Mouse (Mus musculus) heart, postnatal 10 days (tissue): ENCODE results near the gene Myh9. TPM values are rescaled to one million over a fixed set of nuclear protein-coding genes. Genes with fewer than 3 reads are reported as not detected.

Experiments used
- DNase-seq, 2 experiments: peaks; one replicate each; pipeline ENCODE4 v3.0.0; 2021
- intact Hi-C: fragments of 180-260 bp; cut with DNase I; formaldehyde crosslinking; loops from one replicate; pipeline ENCODE4 v1.15.1; 2025
- total RNA-seq, 2 experiments: library from RNA; stranded (reverse); gene quantifications; 2 replicates each; pipeline ENCODE4 v1.2.3; 2021

Gene Myh9
- 100 to 1,000 TPM; 206 to 221 TPM for total RNA-seq

DNA sequence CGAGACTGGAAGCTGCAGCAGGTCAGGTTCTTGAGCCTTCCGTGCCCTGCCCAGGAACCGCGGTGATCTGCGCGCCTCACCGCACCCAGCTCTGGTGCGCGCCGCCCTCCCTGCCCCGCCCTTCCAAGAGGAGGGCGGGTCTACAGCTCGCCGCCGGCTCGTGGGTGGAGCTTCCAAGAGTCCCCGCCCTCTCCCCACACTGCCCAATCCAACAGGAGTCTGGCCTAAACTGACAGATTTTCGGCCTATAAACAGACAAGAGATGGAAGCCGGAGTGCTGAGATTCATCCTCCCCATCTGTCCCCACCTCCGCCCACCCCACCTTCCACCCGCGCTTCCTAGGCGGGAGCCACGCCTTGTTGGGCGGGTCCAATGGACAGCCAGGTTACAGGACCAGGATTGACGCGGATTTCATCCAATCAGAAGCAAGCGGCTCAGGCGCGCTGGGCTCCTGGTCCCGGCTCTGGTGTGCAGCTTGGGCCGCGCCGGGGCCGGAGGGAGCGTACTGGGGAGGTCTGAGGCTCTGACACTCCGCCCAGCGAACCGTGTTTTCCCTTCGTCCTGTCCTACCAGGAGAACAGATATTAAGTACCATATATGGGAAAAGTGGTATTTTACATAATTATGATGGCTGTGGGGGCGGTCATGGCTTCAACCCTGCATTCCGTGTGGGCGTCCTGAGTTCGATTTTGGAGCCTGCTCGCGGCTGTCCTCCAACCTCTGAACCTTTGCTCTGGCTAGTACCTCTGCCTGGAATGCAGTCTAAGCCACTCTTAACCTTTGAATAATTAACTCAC is at the start of gene Myh9:
TSS of gene Myh9 (minus strand) at position 129 of the 797 bp plus-strand sequence.
- peak; percentile 99 to 100 for DNase-seq
- intact Hi-C loops = loop anchor here (5.0 kb wide), 1 partner anchor 70 kb away; no protein-coding TSS in a partner anchor

DNA sequence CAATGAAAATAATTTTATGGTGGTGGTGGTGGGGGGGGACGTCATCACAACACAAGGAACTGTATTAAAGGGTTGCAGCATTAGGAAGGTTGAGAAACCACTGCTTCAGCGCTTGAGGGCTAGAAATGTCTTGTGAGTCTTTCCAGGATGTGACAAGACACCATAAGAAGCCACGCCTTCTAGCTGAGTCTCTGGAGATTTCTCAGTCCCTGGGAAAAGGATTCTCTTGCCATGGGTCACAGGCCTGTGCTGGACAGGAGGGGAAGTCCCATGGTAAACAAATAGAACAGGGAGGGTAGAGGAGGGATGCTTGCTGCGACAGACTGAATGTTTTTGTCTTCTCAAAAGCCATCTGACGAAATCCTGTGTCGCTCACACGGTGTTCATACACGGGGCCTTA is 49.8 kb upstream of the Myh9 start:
- intact Hi-C loops = no loop called here
- DNase-seq = peak; percentile 52 to 53

DNA sequence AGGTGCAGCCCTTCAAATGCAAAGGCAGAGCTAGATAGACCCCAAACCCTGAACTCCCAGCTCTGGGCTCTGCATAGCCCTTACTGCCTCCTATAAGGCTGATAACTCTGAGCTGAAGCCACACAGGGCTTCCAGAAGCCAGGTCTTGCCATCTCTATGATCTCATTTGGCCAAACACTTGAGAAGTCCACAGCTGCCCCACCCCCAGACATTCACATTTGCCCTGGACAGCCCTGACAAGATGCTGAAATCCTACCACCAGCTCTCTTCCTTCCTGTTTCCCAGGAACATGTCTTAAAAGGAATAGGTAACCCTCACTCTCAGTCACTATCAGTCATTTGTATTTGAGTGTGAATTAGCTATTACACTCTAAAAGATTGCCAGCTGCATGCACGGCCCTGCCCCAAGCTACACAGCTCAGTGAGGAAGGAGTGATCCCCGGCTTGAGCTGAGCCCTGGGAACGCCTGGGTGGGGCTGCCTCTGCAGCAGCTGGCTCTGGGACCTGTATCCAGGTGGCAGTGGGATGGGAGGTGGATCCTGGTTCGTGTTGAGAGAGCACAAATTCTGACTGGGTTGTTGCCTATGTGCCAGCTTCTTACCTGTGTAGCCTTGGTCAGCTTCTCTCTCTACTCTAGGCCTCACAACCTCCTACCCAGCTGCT is 47.9 kb upstream of the Myh9 start:
- intact Hi-C loops = no loop called here
- DNase-seq = no peak

DNA sequence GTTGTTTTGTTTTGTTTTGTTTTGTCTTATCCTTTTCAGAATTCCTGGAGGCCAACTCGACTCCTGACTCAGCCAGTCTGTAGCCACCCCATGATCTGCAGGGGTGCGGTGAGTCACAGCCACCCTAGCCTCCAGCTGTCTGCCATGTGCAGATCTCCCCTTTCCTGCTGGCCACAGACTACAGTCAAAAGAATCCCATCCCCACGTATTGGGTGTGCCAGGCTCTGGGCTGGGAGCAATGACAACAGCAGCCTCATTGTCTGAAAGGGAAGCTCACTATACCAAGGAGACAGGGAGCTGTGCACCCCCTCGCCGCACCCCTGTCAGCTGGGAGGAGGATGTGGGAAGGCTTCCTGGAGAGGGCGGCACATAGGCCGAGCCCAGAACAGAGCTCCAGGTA is 46.3 kb upstream of the Myh9 start:
- intact Hi-C loops = no loop called here
- DNase-seq = no peak

DNA sequence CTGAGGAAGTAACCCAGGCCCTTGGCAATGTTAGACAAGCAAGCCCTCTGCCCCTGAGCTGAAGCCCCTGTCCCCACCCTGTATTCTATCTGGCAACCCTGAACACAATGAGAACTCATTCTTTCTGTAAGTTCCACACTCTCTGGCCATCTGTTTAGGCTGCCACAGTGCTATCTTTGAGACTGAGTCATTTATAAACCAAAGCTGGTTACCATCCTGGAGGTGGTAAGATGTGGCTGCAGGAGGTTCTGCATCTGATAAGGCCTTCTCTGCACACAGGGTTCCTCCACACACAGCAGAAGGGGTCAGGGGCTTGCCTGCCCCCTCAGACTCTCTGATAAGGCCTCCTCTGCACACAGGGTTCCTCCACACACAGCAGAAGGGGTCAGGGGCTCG is 45.1 kb upstream of the Myh9 start:
- intact Hi-C loops = no loop called here
- DNase-seq = no peak

DNA sequence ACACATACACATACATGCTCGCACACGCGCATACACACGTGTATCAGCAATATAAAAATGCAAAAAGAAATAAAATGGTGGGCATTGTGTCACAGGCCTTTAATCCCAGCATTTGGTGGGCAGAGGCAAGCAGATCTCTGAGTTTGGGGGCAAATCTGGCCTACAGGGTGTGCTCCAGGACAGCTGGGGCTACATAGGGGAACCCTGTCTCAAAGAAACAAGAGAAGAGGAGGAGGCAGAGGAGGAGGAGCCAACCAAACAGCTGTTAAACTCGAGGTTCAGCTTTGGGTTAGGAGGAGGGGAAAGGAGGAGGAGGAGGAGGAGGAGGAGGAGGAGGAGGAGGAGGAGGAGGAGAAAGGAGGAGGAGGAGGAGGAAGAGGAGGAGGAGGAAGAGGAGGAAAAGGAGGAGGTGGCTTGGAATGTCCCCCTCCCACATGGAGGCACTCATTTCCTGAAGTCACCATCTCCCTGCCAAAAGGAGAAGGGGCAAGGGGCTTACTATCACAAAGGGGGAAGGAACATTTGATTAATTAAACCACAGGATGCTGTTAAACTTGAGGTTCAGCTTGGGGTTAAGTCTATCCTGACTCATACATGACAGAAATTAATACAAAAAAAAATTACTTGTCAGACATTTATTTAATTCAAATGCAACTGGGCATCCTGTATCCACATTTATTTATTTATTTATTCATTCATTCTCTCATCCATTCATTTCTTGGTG is 44.6 kb upstream of the Myh9 start:
- no peak for DNase-seq
- intact Hi-C loops = no loop called here

DNA sequence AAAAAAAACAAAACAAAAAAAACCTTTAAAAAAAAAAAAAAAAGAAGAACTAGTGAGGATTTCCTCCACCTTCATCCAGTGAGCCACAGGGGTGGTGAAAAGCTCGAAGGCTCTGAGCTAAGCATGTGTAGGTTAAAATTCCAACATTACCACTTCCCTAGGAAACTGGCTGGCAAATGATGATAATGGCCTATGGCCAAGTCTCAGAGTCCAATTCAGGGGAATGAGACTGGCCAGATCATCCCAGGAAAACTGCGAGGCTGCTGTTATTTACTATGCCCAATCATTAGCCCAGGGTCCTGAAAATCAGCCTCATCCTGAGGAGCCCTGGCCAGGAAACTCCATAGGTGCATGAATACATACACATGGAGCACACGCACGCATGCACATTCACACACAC is 44.0 kb upstream of the Myh9 start:
- no peak for DNase-seq
- intact Hi-C loops = no loop called here

DNA sequence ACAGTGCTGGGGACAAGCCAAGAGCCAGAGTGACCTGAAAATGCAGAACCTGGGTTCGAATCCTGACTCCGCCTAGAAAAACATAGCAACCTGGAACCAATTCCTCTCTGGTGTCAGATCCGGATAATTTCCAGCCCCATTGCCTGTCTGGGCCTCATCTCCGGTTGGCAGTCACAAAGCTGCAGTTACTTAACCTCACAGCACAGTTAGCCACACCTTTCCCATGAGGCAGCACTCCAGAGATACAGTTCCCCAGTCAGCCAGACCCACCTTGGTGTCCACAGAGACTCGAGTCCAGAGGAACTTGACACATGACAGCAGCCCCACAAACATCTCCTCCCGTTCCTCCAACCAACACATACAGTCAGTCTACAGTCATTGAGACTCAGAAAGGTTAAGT is 43.2 kb upstream of the Myh9 start:
- intact Hi-C loops = no loop called here
- no peak for DNase-seq

DNA sequence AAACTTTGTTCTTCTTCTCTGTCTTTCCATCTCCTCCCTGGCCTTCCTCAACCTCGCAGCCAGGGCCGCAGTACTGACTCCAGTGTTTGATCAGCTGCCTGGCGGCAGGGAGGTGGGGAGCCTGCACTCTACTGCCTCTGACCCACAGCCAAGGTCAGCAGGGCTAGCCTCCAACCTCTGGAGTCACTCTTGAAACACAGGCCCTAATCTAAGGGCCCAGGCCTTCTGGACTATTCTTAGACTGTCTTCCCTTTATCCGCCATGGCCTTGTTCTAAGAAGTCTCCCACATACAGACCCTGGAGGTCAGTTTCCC is 41.7 kb upstream of the Myh9 start:
- no peak for DNase-seq
- intact Hi-C loops = no loop called here

DNA sequence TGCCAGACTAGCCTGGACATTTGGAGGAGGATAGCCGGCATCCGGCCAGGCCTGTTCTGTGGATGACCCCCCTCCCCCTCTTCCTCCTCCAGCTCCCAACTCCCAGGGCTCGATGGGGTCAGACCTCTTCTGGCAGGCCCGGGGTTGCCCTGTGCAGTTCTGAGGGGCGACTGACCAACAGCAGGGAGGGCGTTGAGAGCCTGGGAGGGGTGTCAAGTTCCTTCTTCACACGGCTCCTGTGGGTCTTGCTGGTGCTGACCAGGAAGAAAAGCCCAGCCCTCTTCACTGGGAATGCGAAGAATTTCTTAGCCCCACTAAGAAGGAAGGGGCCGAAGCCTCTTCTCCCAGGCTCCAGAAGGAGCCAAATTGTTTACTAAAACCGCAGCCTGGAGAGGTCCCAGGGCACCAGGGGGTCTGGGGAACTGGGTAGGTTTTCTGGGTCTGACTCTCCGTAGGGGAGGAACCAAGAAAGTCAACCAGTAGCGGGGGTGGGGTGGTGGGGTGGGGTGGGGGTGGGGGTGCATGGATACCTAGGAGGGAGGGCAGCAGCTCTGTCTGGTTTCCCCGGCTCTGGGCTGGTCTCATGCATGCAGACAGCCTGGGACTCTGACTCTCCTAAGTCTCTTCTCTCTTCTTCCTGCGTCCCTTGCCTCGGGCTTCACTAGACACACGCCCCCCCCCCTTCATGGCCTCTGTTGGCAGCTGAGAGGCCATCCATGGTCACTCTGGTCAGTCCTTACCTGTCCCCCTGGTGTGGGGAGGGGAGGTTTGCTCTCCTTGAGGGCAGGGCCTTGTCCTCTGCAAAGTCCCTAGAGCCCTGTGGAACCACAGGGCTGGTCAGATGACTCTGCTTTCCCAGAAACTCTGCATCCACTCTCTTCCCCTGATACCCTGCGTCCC is 41.1 kb upstream of the Myh9 start:
- DNase-seq = peak; percentile 35 to 59
- intact Hi-C loops = no loop called here

DNA sequence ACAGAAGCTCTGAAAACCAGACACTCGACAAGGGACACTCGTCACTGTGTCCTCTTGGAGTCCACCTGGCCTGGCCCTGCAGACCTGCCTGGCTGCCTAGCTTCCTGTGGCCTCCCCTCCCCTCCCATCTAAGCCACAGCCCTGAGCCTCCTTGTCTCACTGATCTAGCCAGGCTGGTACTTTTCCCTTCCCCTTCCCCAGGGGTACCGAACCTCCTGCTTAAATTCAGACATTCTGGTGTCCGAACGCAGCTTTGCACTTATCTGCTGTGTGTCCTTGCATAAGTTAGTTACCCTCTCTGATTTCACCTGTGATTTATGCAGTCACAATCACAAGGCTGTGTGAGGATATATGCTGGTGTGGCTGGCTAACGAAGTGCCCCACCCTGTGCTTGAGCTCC is 40.3 kb upstream of the Myh9 start:
- DNase-seq = no peak
- intact Hi-C loops = no loop called here

DNA sequence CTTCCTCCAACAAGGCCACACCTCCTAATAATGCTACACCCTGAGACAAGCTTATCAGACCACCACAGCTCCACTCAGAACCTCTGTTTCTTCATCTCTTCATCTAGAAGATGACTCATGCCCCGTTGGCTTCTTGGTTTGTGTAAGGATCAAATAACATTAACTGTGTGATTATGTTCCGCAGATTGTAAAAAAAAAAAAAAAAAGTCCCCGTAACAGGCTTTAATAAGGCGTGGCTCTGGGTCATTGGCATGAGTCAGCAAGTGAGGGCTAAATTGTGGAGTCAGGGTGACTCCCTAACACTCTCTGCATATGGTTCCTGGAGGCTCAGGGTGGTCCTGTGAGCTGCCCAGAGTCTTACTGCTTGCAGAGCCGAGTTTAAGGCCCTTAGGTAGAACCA is 39.7 kb upstream of the Myh9 start:
- intact Hi-C loops = no loop called here
- no peak for DNase-seq

DNA sequence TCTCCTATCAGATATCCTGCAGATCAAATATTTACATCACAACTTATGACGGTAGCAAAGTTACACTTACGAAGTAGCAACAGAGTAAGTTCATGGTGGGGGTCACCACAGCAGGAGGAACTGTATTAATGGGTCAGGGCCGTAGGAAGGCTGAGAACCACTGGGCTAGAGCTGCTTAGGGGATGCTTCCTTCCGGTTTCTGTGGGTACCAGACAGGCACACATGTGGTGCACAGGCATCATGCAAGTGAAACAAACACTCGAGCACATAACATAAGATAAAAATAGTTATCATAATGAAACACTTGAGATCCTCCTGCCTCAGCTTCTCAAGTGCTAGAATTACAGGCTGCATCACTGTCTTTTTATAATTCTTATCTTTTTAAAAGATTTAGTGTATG is 38.8 kb upstream of the Myh9 start:
- intact Hi-C loops = no loop called here
- no peak for DNase-seq

DNA sequence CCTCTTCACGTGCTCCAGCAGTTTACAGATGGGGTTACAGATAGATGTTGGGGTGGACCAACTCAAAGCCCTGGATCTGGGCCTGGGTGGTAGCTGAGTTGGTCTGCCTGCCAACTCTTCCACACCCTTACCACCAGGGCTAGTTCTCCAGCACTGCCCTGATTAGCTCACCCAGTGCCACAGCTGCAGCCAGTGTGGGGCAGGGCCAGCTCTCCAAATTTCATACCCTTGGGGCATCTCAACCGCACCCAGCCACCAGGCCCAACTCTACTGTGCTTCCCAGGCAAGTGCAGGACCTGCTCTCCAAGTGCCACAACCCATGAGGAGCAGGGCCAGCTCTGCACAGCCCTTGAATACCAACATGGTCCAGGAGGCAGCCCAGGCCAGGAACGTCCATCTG is 37.8 kb upstream of the Myh9 start:
- no peak for DNase-seq
- intact Hi-C loops = no loop called here

DNA sequence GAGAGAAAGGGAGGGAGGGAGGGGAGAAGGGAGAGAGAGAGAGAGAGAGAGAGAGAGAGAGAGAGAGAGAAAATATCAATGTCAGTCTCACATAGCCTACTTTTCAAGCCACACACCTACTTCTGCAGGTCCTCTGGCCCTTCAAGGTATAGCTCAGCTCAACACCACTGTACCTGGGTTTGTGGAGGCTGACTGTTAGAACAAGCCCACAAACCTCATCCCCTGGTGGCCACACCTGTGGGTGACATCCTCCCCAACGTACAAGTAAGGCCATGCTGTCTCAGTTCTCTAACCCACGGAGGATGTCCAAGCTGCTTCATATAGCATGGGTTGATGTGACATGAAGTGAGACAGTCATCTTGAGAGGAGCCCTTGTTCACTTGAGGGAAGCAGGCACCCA is 35.2 kb upstream of the Myh9 start:
- no peak for DNase-seq
- intact Hi-C loops = no loop called here

DNA sequence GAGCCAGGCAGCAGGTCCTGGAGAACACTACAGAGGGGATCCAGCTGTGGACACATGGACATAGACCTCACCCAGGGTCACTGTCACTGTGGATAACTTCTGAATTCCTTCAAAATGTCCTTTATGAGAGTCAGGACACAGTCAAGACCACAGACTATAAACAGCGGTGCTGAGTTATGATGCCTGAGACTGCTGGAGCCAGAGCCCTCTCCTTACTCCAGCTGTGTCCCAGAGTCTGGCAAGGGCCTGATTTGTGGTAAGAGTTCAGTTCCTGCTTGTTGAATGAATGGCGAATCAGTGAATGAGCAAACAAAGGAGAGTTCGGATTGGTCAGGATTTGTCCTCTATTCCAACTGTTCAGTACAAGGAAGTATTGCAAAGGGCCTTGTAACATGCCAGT is 34.7 kb upstream of the Myh9 start:
- intact Hi-C loops = no loop called here
- DNase-seq = no peak

DNA sequence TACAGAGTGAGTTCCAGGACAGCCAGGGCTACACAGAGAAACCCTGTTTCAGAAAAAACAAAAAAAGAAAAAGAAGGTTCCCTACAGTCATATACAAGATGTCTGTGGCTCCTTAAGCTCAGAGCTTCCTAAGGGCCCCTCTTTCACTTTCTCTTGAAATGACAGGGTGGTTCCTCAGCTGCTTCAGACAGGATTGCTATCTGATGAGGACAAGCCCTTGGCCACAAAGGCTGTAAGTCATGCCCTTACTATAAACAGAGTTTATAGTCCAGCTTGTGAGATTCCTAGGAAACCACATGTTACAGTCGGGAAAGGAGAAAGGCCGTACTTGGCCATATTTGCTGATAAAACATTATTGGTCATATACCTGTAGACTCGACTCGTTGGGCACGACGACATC is 34.0 kb upstream of the Myh9 start:
- intact Hi-C loops = no loop called here
- DNase-seq = no peak

DNA sequence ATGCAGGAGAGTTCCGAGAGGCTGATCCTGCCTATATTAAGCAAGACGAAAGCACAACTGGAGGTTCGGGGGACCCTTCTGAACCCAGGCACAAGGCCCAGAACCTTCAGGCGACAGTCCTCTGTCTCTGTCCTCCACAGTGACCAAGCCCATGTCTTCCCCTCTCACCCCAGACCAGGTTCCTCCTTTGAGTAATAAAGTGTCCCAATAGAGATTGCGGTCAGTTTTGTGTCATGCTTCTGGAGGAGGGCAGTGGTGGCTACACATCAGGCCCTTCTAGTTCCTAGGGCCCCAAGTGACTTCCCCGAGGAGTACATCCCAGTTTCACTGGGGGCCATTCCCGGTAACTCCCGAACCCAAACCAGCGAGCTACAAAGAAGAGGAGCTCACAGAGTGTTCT is 32.8 kb upstream of the Myh9 start:
- DNase-seq = no peak
- intact Hi-C loops = no loop called here

DNA sequence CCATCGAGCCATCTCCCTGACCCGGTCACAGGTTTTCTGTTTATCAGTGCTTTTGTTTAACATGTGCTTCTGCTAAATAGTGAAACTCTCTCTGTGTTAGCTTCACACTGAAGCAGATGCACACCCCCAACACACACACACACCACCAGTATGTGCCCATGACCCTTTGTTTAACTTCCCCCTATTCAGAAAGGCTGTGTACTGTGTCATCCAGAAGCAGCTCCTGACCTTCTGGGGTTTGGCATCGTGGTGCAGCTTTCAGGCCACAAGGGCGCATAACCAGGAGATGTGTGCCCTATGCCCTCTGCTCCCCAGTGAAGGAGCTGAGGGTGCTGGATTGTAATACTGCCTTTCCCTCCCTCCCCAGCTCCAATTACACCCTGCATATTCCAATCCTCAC is 32.3 kb upstream of the Myh9 start:
- DNase-seq = no peak
- intact Hi-C loops = no loop called here

DNA sequence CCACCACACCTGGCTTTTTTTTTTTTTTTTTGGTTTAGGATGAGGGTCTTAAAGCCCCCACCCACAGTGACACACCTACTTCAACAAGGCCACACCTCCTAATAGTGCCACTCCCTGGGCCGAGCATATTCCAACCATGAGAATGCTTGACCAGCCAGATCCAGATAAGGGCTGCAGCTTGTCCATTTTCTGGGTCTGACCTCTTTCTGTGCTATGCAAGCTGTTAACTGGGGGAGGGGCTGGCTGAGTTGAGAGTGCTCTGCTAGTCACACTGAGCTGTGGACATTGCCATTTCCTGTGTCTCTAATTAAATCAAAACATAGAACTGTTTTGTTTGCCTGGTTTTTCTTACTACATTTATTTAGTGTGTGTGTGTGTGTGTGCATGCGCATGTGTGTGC is 31.6 kb upstream of the Myh9 start:
- intact Hi-C loops = no loop called here
- peak in 1 of 2 experiments; percentile 37 for DNase-seq

DNA sequence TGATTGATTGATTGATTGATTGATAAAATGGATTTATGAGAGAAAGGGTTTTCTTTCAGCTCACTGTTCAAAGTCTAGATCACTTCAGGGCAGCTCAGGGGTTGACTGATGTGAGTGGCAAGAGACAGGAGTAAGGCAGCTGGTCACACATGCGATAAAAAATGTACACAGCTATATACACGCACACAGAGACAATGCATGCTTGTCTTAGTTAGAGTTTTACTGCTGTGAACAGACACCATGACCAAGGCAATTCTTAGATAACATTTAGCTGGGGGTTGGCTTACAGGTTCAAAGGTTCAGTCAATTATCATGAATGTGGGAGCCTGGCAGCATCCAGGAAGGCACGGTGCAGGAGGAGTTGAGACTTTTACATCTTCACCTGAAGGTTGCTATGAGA is 31.0 kb upstream of the Myh9 start:
- intact Hi-C loops = no loop called here
- DNase-seq = no peak
